Mouse (Mus musculus) granulocyte monocyte progenitor cell, adult 5-6 weeks (primary cell): ENCODE measurements around the gene Ppp1r12c. TPM values are rescaled to one million over a fixed set of nuclear protein-coding genes. Genes with fewer than 3 reads are reported as not detected.

Experiments
- ATAC-seq: replicated peaks from 2 replicates; pipeline ENCODE4 v1.8.0; 2016; ENCODE audit warnings: mild to moderate bottlenecking, moderate TSS enrichment, inconsistent platforms; ENCODE audit not compliant: poor library complexity, severe bottlenecking
- total RNA-seq, 2 experiments: library from RNA; stranded (forward) in 1 of 2; stranded (reverse) in 1 of 2; fragments of 200-712, 200-1000 nt in 1 of 2; fragments of >200 nt in 1 of 2; fragmentation: Nextera tagmentation in 1 of 2; gene quantifications; 2 replicates each; pipeline ENCODE4 v1.2.3; 2014 to 2017

The Ppp1r12c gene
- total RNA-seq, 2 experiments from 2014 or later, result 109 to 131 TPM

DNA sequence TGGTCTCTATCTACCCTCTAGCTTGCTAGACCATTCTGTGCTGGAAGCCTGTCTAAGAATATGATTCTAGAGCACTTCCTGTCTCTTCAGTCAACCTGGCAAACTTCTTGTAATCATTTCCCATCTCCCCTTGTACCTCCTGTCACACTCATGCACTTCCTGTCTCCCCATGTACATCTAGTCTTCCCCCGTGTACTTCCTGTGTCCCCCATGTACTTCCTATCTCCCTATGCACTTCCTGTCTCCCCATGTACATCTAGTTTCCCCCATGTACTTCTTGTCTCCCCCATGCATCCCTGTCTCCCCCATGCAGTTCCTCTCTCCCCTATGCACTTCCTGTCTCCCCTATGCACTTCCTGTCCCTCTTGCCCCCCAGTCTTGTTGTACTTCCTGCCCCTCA is 17.0 kb upstream of the Ppp1r12c start:
- peak; percentile 31; the same call in 1 of the 2 replicates for ATAC-seq

DNA sequence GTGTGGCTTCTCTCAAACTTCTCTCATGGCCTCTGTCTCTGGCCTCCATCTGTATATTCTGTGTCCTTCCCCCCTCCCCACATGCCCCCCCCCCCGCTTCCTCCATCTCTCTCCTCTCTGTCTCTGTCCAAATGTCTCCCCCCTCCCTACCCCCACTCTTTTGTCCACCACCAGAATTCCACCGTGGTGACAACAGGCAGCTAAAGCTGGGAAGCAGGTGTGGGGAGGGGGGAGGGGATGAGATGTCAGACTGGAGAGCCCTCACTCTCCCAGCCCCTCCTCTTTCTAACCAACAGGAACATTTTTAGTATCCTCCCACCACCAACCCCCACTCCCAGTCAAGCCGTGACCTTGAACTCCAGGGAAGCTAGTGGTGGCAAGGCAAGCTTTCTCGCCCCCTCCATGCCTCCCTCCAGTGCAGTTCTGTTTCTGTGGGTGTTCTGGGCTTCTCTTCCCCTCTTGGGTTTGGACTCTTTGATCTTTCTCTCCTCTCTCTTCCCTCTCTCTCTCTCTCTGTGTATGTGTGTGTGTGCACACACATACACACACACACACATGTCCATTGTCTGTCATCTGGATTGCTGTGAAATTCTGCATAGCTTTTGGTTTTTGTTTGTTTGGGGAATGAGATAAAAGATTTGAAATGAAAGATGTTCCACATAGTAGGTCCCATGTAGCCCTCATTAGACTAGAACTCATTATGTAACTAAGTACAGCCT is 15.0 kb upstream of the Ppp1r12c start, which contains the start of gene Tnnt1:
TSS of gene Tnnt1 (minus strand) at position 51 of the 719 bp plus-strand sequence.
- ATAC-seq, result no peak

GRCm38 (mm10) chr7:4515853-4516252 is 14.4 kb upstream of the Ppp1r12c start:
- no peak for ATAC-seq

- ATAC-seq, result no peak
These were observed 12.6 kb upstream of the Ppp1r12c start for GRCm38 (mm10) chr7:4513829-4514712.

- peak; percentile 49 for ATAC-seq
These were observed 11.8 kb upstream of the Ppp1r12c start for GRCm38 (mm10) chr7:4513236-4513635.

GRCm38 (mm10) chr7:4511489-4512224 is 10.2 kb upstream of the Ppp1r12c start:
- no peak for ATAC-seq

DNA sequence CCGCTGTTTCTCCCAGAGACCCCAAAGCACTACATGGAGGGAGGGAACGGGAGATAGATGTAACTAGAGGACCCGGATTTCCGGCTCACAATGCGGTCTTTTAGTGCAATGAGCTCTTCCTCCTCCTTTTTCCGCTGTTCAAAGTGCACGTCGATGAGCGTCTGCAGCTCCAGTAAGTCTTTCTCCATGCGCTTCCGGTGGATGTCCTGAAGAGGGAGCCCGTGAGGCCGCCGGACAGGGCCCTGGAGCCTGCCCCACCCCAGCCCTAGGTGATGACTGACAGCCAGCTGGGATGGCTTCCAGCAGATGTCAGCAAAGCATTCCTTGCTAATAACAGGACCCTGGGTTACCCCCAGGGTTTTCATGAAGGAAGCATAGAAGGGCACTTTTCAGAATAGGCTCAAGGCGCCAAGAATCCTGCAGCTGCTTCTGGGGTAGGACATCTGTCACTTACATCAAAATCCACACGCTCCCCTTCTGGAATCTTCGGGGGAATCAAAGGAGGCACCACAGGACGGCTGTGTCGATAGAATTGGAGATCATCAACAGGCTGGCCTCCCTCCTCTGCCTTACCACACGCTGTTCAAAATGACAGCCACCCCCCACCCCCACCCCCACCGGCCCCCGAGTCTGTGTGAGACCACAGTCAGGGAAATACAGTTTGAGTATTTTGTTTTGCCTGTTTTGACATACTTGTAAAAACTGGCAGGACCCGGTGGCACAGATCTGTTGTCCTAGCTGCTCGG is 8.6 kb upstream of the Ppp1r12c start:
- peak; percentile 88 for ATAC-seq

GRCm38 (mm10) chr7:4508739-4509116 is 7.2 kb upstream of the Ppp1r12c start:
- no peak for ATAC-seq

- no peak for ATAC-seq
These were observed 6.7 kb upstream of the Ppp1r12c start for GRCm38 (mm10) chr7:4508062-4508738.

DNA sequence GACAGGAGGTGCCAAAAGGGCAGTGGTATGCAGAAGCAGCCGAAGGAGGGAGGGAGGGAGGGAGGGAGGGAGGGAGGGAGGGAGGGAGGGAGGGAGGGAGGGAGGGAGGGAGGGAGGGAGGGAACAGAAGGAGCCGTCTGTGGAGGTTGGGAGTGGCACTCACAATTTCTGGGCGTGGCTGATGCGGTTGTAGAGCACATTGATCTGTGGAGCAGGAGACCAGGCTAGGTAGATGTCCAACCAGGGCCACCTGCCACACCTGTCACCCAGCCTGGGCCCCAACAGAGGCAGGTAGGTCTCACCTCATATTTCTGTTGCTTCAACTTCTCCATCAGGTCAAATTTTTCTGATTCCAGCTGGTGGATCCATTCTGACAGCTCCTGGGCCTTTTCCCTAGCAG is 5.7 kb upstream of the Ppp1r12c start:
- ATAC-seq, result no peak

GRCm38 (mm10) chr7:4504646-4505435 is 3.4 kb upstream of the Ppp1r12c start:
- ATAC-seq, result peak; percentile 32

DNA sequence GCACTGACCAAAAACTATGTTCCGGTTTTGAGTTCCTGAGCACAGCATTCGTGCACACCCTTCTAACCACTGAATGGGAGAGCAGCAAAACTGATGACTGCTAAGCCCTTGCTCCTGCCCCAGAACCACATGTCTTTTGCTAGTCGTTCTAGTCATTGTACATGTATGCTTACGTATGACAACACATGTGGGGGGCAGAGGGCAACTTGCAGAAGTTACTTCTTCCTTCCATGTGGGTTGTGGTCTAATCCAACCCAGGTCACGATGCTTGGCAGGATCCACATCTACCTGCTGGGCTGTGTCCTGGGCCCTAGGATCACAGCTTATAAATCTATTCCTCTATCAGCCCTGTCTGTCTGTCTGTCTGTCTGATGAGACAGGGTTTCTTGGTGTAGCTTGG is 2.4 kb upstream of the Ppp1r12c start:
- ATAC-seq, result peak; percentile 7

DNA sequence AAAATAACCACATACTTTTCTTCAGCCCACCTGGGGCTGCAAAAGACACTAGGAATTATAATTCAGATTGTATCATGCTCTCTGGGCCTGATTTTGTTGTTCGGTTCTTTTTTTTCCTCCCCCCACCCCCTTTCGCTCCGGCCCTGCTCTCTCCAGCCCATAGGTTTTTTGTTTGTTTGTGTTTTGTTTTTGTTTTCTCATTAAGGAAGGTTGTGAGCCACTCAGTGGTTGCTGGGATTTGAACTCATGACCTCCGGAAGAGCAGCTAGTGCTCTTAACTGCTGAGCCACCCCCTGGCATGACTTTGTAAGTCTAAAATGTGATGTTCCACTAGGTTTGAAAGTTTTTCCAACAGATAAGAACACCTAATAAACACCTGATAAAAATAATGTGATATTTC is 1.6 kb upstream of the Ppp1r12c start:
- ATAC-seq, result no peak

GRCm38 (mm10) chr7:4502421-4503090 is 1.1 kb upstream of the Ppp1r12c start:
- ATAC-seq, result no peak

- ATAC-seq, result peak; percentile 33
These were observed 498 bp downstream of the Ppp1r12c start for GRCm38 (mm10) chr7:4500892-4501471.

DNA sequence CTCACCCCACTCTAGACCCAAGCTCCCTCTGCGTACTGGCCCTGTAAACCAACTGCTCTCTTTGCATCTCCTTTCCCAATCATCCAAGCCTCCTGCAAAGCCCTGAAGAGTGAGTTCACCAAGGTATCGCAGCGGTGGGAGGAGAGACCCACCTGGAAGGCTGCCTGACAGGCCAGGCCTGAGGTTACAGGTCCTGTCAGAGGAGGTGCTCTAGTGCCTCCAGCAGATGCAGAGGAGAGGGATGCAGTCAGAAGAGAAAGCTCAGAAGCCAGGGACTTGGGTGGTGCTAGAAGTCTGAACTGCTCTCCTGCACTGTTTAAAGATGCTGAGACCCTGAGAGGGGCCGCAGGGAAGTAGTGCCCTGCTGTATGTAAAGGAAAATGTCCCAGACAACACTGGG is 2.4 kb downstream of the Ppp1r12c start:
- no peak for ATAC-seq

DNA sequence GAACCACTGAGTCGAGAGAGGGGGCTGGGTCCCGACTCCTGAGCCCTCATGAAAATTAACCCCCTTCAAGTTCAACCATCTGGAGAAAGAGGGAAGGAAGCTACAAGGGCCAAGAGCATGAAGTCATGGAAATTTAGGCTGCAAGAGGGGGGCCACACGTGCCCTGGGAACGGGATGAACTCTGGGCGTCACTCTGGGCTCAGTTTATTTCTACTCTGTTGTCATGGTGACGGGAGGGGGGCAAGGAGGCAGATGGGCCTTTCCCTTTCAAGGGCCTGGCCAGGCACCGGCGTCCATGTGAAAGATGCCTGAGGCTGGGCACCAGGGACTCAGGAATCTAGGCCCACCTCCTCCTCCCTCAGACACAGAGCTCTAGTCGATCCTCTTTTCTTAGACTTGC is 3.2 kb downstream of the Ppp1r12c start:
- ATAC-seq, result peak; percentile 20
